Mouse (Mus musculus): ENCODE measurements around the gene Trak1. TPM values are rescaled to one million over a fixed set of nuclear protein-coding genes. Genes with fewer than 3 reads are reported as not detected.

Gene Trak1
- polyA plus RNA-seq, 1 experiment from 2014 or later, result 17.0 TPM

- H3K36me3 ChIP-seq, result no peaks in the 10 kb centered on the region
- WGBS, result 27% methylated on average over 10 of the region's 10 CpGs
- no peak overlapping the region for H3K27ac ChIP-seq
- no peak for ATAC-seq (ENCODE audit: low FRiP score, low read depth)
- no peak overlapping the region for H3K9ac ChIP-seq
- no peak overlapping the region for H3K4me3 ChIP-seq
- no peaks in the 10 kb centered on the region for H3K9me3 ChIP-seq
- peak overlapping the region; percentile 46; the same call in 1 of the 2 replicates for H3K4me2 ChIP-seq (replicated peaks)
- H3K27me3 ChIP-seq, result peaks cover 65% of the 10 kb centered on the region
- peaks cover 21% of the 10 kb centered on the region for H3K4me1 ChIP-seq
These were observed 198.8 kb downstream of the Trak1 start for GRCm38 (mm10) chr9:121496102-121496501.

GRCm38 (mm10) chr9:121505346-121505745, 208.0 kb downstream of the Trak1 start:
- 86% methylated on average over 8 of the region's 8 CpGs for WGBS
- Histone ChIP-seq H3K4me3 (no peak overlapping the region), H3K36me3 (no peaks in the 10 kb centered on the region), H3K9ac (no peak overlapping the region), H3K4me1 (no peaks in the 10 kb centered on the region), H3K9me3 (no peaks in the 10 kb centered on the region), H3K27ac (no peak overlapping the region), H3K4me2 (replicated peaks) (no peak overlapping the region), H3K27me3 (0 out of 2 replicates have a peak, but pooled peaks cover 8% of the 10 kb centered on the region)
- no peak for ATAC-seq (ENCODE audit: low FRiP score, low read depth)

GRCm38 (mm10) chr9:121506478-121507180, 209.3 kb downstream of the Trak1 start:
- Histone ChIP-seq H3K4me2 (replicated peaks) (no peak overlapping the region), H3K4me1 (no peaks in the 10 kb centered on the region), H3K9me3 (no peaks in the 10 kb centered on the region), H3K4me3 (no peak overlapping the region), H3K27ac (no peak overlapping the region), H3K27me3 (0 out of 2 replicates have a peak, but pooled peaks cover 3% of the 10 kb centered on the region), H3K9ac (no peak overlapping the region), H3K36me3 (no peaks in the 10 kb centered on the region)
- no peak for ATAC-seq (ENCODE audit: low FRiP score, low read depth)
- 63% methylated on average over 8 of the region's 8 CpGs for WGBS

GRCm38 (mm10) chr9:121511911-121512310, 214.6 kb downstream of the Trak1 start:
- H3K4me2 ChIP-seq (replicated peaks), result no peak overlapping the region
- no peak overlapping the region for H3K27ac ChIP-seq
- H3K27me3 ChIP-seq, result no peaks in the 10 kb centered on the region
- H3K9ac ChIP-seq, result no peak overlapping the region
- ATAC-seq (ENCODE audit: low FRiP score, low read depth), result no peak
- no peaks in the 10 kb centered on the region for H3K36me3 ChIP-seq
- no peaks in the 10 kb centered on the region for H3K4me1 ChIP-seq
- WGBS, result 87% methylated on average over 4 of the region's 4 CpGs
- no peaks in the 10 kb centered on the region for H3K9me3 ChIP-seq
- no peak overlapping the region for H3K4me3 ChIP-seq

GRCm38 (mm10) chr9:121514462-121514861, 217.2 kb downstream of the Trak1 start:
- Histone ChIP-seq H3K9me3 (no peaks in the 10 kb centered on the region), H3K4me3 (no peak overlapping the region), H3K36me3 (no peaks in the 10 kb centered on the region), H3K27ac (no peak overlapping the region), H3K4me1 (no peaks in the 10 kb centered on the region), H3K9ac (no peak overlapping the region), H3K27me3 (no peaks in the 10 kb centered on the region), H3K4me2 (replicated peaks) (no peak overlapping the region)
- no peak for ATAC-seq (ENCODE audit: low FRiP score, low read depth)
- WGBS, result 79% methylated on average over 5 of the region's 5 CpGs

GRCm38 (mm10) chr9:121520047-121520446, 222.7 kb downstream of the Trak1 start:
- no peak overlapping the region for H3K4me3 ChIP-seq
- H3K4me1 ChIP-seq, result no peaks in the 10 kb centered on the region
- no peak overlapping the region for H3K9ac ChIP-seq
- H3K27ac ChIP-seq, result no peak overlapping the region
- H3K27me3 ChIP-seq, result no peaks in the 10 kb centered on the region
- no peaks in the 10 kb centered on the region for H3K9me3 ChIP-seq
- H3K36me3 ChIP-seq, result no peaks in the 10 kb centered on the region
- WGBS, result 85% methylated on average over 5 of the region's 5 CpGs
- no peak overlapping the region for H3K4me2 ChIP-seq (replicated peaks)
- no peak for ATAC-seq (ENCODE audit: low FRiP score, low read depth)

Other genes with a start within 250 kb of the Trak1 start
- gene Ulk4, start 20.3 kb upstream of the Trak1 start, polyA plus RNA-seq (2015; fragmentation: Nextera tagmentation; extraction: Ambion mirVana), result 167 and 187 TPM in 2 replicates
- 2.2 and 2.3 TPM in 2 replicates for gene Cck, start 198.2 kb downstream of the Trak1 start, polyA plus RNA-seq (2015; fragmentation: Nextera tagmentation; extraction: Ambion mirVana)